Mouse (Mus musculus) gastrocnemius, postnatal 10 days (tissue): ENCODE results near the gene Btbd9. TPM values are rescaled to one million over a fixed set of nuclear protein-coding genes. Genes with fewer than 3 reads are reported as not detected.
A peak's percentile ranks its signal among the peaks of the same experiment; 100 is the strongest.

Experiments
- DNase-seq: peaks from one replicate; pipeline ENCODE4 v3.0.0; 2021; ENCODE audit warnings: mixed read lengths
- total RNA-seq, 2 experiments: library from RNA; stranded (reverse); gene quantifications; 2 replicates each; pipeline ENCODE4 v1.2.3; 2021

Btbd9 gene
- total RNA-seq, 2 experiments from 2014 or later: 16.7 to 20.1 TPM

DNA sequence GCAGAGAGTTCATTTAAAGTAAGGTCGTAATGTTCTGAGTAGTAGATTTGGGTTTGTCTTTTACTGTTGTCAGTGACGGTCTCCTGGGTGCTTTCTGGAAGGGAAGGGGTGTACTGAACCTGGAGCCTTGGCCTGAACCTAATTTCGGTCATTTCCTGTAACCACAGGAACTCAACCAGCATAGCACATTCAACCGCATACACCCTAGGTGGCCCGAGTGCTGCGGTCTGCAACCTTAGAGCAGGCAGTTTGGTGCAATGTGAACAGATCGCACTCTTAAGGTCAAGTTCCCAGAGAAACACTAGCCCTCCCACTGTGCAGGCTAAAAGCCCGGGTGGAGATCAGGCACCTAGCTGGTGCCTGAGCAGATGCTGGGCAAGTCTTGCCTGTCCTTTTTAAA is 240.5 kb downstream of the Btbd9 start:
- DNase-seq: no peak

GRCm38 (mm10) chr17:30334257-30334656 is 242.0 kb downstream of the Btbd9 start:
- no peak for DNase-seq

DNA sequence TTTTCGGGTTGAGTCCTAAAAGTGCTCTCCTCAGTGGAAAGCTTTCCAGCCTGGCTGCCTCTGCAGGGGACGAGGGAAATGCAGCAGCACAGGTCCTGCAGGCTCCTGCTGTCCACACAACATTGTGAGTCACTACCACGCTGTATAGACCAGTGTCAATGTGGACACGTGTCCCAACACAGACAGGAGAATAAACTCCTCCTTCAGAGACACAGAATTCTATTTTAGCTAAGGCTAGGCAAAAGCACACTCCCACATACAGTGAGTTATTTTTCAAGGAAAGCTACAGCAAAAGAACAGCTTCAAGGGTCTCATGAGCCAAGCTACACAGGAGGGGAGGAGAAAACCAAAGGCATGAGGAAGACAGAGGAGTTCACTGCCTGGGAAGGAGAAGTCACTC is 243.2 kb downstream of the Btbd9 start:
- DNase-seq: no peak

DNA sequence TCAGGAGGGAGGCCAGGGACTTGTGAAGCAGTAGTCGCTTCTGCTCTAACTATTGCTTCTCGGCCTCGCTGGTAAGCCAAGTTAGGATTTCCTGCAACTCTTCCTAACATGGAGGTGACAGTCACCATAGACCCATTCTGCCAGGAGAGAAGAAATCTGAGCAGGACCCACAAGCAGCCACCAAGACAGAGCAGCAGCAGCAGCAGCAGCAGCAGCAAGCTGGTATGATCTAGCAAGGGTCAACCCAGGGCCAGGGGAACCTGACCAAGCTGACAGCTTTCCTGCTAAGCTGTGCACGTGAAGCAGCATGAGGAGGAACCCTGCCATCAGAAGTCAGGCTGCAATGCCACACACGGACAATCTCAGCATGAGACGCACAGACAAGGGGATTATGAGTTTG is 244.9 kb downstream of the Btbd9 start:
- DNase-seq: peak; percentile 14

DNA sequence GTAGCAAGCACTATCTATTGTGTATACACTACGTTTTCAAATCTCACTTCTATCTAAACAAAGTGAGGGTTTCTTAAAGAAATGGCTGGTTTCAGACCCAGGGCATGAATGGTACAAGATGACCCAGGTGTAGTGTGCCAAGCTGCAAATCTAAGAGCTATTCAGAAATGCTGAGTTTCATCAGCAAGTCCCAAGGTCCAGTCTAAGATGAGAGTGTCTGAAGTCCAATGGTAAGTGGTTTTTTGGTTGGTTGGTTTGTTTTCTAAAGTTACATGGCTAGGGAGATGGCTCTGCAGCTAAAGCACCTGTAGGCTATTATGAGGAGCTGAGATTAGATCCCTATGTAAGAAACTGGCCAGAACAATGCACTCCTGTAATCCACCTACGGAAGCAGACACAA is 246.8 kb downstream of the Btbd9 start:
- no peak for DNase-seq

DNA sequence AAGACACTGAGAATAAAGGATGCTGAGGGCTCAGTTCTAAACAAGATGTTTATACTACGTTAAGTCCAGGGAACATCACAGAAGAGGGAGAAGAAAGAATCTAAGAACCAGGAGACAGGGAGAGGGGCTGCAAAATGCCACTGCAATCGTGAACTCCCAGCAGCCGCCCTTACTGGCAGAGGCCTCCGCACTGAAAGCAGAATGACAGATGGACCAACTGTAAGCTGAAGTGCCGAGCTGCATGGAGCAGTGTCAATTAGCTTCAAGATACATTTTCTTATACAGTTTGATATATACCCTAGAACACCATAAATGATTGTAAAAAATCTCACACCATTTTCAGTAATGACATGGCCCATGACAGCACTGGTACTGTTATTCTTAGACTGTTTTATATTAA is 247.4 kb downstream of the Btbd9 start:
- no peak for DNase-seq

DNA sequence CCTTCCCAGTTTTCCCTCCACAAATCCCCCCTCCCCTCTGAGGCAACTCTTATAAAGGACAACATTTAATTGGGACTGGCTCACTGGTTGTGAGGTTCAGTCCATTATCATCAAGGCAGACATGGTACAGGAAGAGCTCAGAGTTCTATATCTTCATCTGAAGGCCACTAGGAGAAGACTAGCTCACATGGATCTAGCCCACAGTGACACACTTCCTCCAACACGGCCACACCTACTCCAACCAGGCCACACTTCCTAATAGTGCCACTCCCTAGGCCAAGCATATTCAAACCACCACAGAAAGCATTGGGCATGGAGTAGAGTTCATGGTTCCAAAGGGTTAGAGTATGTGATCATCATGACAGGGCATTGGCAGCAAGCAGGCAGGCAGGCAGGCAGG is 249.4 kb downstream of the Btbd9 start:
- DNase-seq: no peak

DNA sequence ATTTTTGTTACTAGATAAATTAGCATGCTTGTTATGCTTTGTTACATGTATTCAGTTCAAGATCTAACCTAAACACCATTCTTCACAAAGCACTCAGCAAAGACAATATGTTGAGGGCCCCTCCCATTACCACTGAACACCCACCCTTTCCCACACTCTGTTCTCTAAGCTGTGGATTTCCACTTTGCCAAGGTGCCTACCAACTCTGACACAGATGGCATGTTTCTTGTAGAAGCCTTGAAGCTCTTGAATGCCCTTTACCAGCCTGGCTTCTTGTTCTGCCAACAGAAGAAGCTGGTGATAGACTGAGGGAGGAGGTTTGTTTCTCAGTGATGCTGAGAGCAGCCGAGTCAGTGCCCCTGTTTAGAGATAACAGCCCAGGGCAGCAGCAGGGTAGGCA is 256.0 kb downstream of the Btbd9 start:
- DNase-seq: no peak

GRCm38 (mm10) chr17:30312688-30313087 is 263.6 kb downstream of the Btbd9 start:
- no peak for DNase-seq

GRCm38 (mm10) chr17:30309627-30310026 is 266.7 kb downstream of the Btbd9 start:
- no peak for DNase-seq

DNA sequence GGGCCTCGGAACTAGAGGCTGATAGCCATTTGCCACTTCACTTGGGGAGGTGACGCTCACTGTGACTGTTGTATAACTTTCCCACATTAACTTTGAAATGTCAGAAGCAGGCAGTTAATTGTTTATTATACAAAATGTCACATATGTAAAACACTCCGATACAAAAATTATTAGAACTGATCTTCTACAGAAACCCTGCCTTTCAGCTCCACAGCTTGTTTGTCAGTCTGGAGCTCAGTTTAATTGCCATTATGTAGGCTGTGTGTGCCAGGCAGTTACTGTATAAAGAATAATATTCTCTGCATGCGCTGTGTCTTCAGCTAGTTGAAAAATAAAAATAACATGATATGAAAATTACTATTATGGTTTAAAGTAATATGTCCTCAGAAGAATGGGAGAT is 267.4 kb downstream of the Btbd9 start:
- DNase-seq: no peak

DNA sequence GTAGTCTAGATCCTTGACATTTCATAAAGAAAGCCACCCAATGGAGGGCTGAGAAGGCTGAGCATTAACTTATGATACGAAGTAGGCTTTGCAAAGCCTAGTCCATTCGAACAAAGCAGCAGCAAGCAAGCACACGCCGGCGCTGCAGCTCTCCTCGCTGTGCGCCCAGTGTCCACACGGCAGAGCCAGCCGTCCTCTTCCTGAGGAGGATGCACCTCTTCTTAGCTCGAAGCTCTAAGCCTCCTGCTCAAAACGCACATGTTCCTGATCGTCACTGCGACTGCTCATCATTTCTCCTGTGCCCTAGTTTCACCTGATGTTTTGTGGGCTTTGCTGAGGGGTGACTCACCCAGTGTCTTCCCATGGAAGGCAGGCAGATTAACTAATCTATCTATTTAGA is 268.0 kb downstream of the Btbd9 start:
- no peak for DNase-seq

- no peak for DNase-seq
Measured at GRCm38 (mm10) chr17:30307168-30307567, 269.1 kb downstream of the Btbd9 start.

DNA sequence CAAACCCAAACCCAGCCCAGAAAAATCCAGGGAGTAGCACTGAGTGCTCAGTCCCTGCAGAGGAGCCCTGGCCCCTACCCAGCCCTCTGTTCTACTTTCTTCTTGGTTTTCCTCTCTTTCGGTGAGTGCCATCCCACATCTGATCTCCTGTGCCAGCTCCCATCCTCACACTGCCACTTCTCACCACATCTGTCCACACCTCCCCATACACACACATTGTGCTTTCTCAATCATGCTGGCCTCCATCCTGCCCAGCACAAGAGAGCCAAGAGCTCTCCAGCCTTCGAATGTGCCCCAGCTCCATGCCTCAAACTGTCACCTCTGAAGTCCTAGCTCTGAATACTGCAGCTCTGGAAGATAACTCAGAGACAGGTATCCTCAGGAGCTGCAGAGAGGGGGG is 271.5 kb downstream of the Btbd9 start:
- DNase-seq: no peak

DNA sequence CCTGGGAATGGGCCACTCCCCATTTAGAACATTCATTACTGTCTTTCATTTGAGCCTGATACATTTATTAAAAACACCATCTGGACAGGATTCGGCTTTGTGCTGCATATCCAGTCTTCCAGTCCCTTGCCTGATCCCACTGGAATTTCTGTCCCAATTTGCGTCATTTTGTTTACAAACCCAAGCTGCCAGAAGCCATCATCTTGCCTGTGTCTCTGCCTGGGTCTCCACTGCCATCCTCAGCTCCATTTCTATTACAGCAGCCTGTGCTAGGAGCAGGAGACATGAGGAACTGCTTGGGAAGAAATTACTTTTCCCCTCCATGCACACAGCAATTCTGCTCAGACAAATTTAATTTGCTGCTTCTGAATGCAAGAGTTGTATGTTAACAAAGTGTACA is 274.9 kb downstream of the Btbd9 start:
- DNase-seq: no peak

DNA sequence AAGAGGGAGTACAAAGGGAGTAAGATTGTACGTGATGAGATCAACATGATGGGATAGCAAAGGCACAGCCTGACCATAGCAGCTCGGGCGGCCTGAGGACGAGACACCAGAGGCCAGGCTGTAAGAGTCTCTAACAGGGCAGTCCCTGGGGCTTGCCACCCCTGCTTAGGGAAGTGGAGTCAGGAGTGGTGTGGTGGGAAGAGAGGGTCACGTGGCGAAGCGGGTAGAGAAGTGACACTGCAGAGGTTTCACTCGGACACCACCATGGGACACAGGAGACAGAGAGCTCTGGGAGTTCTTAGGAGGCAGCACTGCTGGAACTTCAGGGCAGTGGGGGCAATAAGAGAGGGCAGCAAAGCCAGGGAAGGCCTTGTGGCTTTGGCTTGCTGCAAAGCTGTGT is 278.9 kb downstream of the Btbd9 start:
- no peak for DNase-seq

- no peak for DNase-seq
Measured at GRCm38 (mm10) chr17:30296069-30296468, 280.2 kb downstream of the Btbd9 start.

- no peak for DNase-seq
Measured at GRCm38 (mm10) chr17:30292666-30293065, 283.6 kb downstream of the Btbd9 start.

GRCm38 (mm10) chr17:30285641-30286040 is 290.6 kb downstream of the Btbd9 start:
- no peak for DNase-seq

GRCm38 (mm10) chr17:30283460-30284050 is 292.7 kb downstream of the Btbd9 start:
- no peak for DNase-seq

DNA sequence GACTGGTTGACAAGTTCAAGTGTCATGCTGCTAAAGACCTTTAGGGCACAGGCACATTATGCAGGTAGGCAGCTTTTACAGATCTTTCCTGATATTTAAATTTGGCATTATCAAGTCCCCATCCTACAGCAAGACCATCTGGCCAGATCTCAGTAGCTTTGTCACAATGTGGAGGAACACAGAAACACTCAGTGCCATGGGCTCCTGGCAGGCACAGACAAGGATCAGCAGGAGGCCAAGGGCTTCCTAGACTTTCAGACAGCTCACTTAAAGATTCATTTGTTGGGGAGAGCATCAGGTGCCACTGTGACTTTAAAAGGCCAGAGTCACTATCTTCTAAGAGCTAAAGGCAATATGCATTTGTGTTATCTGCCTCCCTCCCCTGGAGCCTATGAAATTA is 293.3 kb downstream of the Btbd9 start:
- no peak for DNase-seq

GRCm38 (mm10) chr17:30280323-30281118 is 295.8 kb downstream of the Btbd9 start:
- DNase-seq: no peak

DNA sequence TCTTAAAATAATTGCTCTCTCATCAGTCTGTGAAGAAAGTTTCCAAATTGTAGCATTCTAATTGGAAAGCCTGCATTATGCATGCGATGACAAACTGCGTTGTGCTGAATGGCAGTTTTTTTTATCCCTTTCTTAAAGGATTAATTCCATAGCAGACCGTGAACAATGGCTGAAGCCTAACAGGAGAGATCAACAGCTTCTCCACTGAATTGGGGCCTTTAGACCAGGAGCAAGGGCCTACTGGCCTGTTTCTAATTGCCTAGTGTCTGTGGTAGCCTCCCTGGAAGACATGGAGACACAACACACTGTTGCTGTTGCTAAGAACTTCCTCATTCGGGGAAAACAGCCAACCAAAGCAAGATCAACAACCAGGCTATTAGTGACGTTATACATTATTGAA is 296.6 kb downstream of the Btbd9 start:
- no peak for DNase-seq
